Mouse (Mus musculus) B cell, adult 2 months (primary cell): ENCODE data around the gene Bpgm.

Source experiments
- DNase-seq, 2 experiments: peaks; one replicate each; pipeline ENCODE4 v3.0.0; 2022

The Bpgm gene

DNA sequence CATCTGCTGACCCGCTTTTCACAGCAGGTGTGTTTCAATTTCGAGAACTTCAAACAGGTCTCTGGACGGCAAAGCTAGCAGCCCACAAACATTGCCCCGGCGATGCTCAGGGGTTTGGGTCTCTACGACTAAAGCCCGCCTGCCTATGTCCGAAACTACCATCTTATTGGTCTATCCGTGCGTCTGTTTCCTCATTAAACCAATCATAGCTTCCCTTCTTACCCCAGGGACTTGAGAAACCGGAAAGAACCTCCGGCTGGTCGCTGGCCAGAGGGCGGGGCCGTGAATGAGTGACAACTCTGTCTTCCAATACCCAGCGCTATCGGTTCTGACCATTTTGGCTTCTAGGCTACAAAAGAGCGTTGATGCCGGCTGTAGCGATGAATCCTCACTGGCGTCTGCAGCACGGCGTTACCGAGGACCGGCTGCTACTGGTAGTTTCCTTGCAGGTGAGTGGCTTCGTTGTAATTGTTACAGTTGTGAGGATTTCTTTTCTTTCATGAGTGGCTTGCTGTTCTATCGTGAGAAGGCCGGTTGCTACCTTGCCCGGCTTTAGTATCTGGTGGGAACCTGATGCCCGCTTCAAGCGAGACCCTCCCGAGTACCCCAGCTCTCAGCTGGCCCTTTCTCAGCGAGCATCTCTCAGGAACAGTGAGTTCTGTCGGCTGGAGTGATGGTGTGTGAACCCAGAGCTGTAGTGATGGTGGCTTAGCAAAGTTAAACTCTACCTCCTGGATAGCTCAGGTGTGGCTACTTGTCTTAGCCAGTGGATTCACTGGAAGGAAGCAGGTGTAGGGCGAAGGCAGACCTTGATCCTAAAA lies at the start of gene Bpgm:
Bpgm (plus strand) TSS at position 234 of the 821 bp plus-strand sequence.
- DNase-seq, result peak; percentile 97 to 98

DNA sequence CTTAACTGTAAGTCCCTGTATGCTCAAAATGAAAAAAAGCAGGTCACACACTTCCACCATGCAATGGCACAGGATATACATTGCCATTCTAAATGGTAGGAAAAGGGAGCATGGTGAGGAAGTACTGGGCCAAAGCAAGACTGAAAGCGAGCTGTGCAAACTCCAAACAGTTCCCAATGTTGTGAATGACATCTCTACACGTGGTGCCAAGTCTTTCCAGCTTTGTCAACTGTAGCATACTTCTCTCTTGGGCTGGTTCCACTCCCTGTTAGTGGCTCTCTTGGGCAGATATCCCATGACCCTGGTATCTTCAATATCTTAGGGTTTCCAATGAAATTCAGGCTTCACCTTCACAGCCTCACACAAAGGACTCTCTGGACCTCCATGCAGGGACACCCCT lies 37.0 kb upstream of the Bpgm start:
- DNase-seq, result no peak

DNA sequence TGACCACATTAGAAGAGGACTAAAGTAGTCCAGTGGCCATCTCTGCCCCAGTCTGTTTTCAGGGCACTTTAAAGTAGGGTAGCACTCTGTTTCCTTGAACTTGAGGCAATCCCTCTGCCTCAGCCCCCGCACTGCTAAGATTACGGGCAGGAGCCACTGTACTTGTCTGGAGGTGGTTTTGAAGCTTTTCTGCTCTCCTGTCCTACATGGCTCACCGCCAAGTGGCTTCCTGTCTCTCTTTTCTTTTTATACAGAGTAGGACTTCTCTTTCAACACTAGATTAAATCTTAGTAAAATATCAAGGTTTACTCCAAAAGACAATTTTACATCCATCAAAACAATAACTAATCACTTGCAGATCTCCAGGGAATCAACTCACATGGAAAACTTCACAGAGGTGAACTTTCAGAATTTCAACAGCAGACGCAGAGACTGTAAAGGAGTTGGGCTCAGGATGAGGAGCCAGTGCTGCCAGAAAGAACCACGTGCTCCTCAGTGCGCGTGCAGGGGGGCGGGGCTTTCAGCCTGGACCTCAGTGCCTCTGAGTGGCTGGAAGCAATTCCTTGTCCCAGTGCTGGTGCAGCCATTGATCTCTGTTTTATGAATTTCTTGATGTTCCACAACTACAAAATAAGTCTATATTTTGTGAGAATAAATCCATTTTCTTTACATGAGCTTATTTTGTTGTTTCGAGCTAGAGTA lies 34.3 kb upstream of the Bpgm start:
- DNase-seq, result no peak

DNA sequence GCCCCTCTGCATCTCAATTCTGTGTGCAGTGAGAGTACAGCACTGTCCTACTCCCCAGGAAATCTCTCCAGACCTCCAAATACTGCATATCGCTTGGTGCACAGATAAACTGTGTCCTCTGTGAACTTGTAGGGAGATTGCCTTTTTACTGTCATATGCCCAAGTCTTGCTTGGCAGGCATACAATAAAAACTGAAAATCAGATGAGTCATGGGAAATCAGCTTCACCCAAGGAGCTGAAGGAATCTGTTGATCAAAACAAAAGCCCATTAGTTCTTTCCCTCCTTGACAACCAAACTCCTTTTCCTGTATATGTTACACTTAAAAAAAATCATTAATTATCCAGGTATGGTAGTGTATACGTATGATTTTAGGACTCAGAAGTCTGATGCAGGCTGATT lies 32.2 kb upstream of the Bpgm start:
- no peak for DNase-seq

DNA sequence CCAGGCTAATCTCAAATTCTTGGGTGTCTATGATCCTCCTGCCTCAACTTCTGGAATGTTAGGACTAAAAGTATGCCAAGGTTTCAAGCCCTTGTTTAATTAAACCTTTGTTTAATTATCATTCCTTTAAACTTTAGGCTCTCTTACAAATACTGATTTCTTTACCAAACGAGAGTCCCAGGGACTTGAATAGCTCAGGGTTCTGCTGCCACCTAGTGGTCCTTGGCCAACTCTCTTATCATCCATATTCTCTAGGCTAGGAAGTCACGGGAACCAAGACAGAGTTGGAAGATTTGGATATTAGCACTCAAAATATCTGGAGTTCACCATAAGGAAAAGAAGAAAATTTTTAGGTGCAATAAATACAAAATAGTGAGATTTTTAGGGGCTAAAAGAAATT lies 28.0 kb upstream of the Bpgm start:
- peak; percentile 74 to 79 for DNase-seq

DNA sequence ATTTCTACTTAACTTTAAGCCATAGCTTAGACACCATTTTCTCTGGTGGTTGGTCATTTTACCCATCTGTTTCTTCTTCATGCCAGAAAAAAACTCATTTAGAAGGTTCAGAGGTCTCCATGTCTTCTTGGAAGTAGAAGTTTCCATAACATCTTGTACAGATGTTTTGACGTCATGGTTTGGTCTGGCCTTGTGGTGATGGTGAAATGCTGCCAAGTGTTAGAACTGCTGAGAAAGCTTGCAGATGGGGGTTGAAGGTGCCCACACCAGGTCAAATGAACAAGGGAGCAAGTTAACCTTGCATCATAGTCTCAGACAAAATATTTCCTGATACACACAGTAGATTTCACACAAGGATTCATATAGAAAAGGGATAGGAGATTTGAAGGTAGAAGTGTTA lies 27.3 kb upstream of the Bpgm start:
- DNase-seq, result no peak

DNA sequence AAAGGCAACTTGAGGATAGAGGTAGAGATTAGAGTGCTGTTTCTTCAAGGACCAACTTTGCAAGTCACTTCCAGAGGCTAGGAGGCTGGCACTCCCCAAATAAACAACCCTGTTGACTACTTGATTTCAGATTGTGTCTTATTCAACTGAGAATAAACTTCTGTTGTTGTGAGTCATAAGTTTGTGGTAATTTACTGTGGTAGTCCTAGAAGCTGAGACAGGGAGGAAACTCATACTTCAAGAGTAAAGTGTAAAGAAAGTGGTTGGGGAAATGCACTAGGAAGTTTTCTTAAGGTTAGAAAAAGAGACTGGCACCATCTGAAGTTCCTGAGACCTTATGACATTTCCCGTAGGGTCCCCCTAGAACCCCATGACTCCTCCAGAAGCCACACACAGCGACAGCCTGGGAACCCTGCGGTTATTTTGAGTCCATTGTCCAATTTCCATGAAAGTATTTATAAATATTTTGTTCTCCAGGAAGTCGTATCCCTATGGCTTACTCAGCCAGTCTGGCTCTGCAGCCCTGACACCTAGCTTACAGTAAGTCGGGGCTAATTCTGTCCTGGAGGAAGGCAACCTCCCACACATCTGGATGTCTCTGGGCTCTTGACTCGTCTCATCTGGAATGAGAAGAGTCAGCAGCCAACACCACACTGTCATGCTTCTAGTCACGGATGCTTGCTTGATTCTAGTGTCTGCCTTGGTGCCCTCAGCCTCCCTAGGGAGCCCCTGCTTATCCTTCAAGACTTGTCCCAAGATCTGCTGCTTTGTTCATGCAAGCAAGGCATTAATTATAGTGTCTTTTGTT lies 22.8 kb upstream of the Bpgm start:
- DNase-seq, result no peak

DNA sequence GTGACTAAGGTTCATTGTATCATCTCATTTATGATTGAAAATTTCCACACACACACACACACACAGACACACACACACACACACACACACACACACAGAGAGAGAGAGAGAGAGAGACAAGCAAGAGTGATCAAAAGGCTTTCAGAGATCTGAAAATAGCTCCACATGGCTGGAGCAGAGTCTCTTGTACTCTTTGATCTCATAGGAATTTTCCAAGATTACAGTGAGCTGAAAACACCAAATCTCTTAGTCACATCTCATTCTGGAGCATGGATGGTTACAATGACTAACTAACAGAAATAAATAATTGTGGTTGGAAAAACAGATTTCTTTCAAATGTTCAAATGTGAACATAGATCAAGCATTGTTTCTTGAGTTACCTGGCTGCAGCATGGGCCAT lies 16.6 kb upstream of the Bpgm start:
- DNase-seq, result no peak

DNA sequence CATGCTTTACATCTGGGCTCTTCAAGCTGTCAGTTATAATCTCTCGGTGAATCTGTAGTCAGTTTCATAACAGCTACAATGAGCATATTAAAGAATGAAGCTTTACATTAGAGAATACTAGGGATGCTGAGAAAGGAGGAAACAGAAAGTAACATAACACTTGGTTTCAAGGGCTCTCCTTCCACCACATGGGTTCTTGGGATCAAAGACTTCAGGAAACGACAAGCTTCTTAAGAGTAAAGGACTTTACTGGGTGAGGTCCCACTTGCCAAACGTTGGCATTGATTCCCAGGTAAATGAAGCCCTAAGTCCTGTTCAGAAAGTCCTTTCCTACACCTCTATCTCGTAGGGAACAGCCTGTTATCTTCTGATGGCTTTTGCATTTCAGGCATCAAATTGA lies 15.4 kb upstream of the Bpgm start:
- DNase-seq, result no peak

DNA sequence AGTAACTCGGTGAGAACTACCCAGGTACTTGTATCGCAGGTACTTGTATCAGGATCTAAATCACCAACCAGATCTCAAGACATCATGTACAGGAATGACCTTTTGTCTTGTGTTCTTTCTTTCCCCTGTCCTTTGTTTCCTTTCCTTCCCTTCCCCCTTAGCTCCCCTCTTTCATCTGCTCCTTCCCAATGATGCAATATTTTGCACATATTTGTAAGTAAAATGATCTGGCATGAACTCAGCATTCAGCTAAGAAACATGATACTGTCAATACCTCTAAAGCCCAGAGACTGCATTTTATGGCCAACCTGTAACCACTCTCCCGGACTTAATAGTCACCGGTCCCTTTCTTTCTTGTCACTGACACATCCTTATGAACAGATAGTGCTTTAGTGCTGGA lies 12.4 kb upstream of the Bpgm start:
- DNase-seq, result no peak

DNA sequence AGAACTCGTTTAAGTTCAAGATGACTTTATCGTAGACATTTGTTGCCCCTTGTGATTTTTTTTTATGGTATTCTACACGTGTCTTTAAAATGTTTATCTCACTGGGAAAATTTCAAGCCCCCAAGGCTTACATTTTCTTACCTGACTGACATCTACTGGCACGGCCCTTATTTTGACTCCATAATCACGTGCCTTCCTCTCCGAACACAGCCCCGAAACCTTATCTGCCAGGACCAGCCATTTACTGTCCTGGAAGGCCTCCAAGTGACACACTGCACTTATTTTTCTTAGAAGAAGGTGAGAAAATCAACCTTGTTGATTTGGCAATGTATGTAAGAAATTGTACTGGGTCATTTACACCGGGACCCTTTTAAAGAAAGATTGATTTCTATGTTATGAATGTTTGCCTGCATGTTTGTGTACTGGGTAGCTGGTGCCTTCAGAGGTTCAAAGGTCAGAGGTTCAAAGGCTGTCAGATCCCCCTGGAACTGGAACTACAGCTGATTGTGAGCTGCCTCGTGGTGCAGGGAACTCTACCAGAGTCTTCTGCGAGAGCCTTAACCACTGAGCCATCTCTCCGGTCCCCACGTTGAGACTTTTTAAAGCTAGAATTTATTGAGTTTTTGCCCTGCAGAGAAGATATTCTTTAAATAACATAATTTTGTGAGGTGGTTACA lies 4.4 kb upstream of the Bpgm start:
- DNase-seq, result no peak

DNA sequence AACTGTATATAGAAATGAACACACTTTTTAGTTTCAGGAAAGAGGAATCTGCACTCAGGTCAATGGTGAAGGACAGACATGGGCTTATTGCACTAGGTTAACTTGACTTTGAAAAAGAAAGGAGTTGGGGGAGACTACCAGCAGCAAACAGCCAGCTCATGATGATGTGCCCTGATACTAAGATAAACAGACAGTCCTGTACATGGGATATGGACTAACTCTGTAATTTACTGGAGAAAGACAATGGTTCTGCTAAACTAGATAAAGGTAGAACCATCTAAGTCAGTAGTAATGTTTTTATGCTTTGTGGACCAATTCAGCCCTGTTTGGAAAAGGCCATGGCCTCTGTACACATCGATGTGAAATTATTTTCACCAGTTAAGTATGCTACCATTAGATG lies 2.7 kb upstream of the Bpgm start:
- DNase-seq, result no peak

DNA sequence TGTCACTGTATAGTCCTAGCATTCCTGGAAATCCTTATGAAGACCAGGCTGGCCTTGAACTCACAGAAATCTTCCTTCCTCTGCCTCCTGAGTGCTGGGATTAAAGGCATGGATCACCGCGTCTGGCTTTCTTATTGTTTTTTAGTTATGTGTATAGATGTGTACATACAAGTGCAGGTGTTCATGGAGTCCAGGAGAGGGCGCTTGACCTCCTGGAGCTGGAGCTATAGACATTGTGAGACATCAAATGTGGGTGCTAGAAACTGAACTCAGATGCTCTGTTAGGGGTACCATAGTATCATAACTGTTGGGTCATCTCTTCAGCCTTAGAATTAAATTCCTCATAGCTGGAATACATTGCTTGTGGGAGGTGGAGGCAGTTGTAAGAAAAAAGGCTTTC lies 2.0 kb upstream of the Bpgm start:
- DNase-seq, result peak; percentile 15 to 17

DNA sequence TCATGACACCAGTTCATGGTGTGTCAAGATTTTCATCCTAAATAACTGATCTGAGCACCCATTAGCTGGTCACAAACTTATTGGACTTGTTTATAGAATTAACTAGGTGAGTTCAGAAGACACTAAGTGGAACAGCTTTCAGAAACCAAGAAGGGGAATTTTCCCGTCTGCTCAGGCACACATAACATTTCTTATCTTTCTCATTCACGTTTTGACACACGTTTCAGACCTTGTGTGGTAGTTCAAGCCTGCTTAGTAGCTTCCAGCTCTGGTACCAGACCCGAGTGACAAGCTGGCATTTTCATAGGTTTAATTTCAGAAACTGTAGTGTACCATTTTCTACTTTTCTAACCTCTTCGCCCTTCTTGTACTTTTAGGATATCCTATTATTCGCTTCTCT lies 616 bp upstream of the Bpgm start:
- DNase-seq, result peak; percentile 8 to 20

DNA sequence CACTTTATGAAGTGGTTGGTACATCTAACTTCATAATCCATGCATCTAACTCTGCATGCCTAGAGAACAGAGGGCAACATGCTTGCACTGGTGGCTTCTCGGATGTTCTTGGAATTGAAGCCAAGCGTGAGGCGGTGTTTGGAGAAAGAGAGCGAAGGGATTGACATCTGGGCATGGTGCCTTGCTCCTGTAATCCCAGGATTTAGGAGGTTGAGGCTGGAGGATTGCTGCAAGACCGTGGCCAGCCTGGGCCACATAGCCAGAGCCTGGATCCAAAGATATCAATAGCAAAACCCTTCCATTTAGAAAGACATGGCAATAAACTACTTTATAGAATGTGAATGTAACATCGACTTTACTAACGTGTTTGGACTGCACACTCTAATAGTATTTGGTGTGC lies 2.0 kb downstream of the Bpgm start:
- DNase-seq, result no peak

DNA sequence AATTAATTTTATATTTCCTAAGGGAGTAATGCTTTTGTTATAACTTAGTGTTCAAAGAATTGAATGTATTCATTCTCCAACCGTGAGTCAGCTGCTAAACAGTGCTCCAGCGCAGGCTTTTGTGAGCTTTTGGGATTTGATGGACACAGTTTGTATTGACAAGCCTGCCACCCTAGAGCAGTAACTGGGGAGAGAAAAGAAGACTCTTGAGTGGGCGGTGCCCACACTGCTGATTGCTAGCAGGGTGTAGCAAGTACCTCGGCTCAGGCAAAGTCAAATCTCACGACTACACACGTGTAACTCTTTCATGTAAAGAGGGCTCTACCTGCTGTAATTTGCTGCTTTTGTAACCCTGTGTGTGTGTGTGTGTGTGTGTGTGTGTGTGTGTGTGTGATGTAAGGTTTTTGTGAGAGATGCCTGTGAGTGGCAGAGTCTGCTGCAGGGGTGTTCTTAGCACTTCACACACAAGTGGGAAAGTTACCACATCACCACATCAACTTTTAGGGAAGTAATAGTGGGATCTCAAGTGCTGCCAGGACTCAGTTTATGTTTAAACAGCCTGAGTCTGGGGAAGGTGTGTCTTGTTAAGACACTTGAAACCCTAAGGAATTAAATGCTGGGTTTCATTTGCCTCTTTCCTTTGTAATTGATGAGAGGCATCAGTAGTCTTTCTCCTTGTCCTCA lies 2.8 kb downstream of the Bpgm start:
- peak; percentile 7 to 10 for DNase-seq

DNA sequence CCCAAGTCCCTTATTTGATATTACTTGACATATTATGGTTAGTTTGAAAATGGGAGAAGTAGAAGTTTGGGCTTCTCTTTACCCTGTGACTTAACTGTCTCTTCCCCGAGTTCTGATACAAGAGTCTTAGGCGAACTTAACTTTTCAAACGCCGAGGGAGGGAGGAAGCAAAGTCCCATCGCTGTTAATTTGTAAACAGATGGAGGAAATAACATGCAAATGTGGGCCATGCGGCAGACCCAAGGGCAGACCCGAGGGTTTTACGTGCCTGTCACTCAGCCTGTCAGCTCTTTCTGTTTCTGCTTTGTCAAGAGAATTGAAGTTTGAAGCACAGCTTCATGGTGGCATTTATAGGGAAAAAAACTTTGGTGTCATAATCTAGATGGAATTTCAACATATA lies 3.5 kb downstream of the Bpgm start:
- DNase-seq, result peak; percentile 17 to 28

DNA sequence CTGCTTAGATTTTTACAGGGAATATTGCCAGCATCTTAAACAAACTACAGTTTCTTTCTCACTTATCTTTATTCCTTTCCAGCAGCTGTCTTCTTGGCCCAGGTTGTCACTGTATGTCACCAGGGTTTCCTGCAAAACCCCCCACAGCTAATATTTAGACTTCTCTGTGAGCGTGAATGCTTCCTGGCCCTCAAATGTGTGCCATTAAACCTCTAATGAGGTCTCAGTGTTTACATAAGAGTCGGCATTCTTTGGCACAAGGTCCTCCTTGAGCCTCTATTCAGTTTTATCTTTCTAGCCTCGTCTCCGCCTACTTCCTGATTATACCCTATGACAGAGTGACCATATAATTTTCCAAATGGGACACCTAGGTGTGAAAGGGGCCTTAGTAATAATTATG lies 4.7 kb downstream of the Bpgm start:
- DNase-seq, result no peak

DNA sequence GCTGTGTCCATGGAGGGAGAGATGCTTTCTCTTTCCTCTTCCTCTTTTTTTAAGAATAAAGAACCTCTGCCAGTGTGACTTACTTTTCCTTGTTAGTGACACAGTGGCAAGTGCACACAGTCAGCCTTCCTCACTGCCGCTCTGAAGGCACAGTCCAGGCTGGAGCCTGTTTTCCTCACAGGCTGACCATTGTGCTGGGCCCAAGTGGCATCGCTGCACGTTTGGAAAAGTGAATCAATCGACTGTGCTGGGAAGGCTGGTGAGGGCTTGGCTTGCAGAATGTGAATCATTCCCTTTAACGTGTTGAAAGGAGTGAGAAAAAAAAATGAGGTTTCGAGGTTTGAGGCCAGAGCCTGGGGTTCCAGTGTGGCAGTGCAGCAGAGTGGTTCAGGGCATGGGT lies 5.3 kb downstream of the Bpgm start:
- DNase-seq, result no peak

DNA sequence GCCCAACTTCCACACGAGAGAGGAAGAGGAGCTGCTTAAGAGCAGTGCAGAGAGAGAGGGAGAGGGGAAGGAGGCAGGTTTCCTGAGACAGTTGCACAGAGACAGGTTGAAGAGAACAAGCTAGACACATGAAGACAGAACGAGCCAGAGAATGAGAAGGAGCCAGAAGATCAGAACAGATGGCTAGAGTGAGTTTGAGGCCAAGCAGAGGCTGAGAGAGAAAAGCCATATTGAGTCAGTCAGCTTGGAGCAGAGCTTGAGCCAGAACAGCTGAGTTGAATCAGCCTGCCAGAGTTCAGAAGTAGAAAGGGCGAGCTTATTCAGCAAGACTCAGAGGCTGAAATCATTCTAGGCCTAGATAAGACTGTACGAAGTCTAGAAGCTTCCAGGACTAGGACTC lies 6.8 kb downstream of the Bpgm start:
- no peak for DNase-seq

DNA sequence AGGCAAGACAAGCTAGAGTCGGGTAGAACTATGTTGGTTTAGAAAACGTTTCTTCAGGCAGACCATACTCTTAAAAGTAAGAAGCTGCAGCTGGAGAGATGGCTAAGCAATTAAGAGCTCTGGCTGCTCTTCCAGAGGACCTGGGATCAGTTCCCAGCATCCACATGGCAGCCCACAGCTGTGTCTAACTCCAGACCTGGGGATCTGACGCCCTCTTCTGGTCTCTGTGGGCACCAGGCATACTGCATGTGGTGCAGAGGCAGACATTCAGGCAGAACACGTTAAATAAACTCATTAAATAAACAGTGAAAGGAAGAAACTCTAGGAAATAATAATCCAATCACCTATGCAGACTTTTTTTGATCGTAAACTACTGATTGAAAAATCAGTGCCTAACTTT lies 7.4 kb downstream of the Bpgm start:
- no peak for DNase-seq

DNA sequence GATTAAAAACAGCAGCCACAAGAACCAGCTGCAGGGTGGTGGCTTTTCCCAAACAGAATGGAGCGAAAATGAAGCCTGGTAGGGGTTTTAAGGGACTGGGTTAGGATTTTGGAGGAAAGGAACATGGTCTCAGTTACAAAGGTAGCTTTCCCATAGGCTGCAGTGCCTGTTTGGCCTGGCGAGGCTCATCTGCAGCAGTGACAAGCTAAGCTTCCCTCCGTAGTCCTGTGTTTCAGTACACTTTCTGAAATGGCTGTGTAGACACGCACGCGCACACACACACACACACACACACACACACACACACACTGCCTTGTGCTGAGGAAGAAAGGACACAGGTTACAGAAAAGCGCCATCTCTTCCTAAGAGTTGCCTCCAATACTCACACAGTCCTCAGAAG lies 7.8 kb downstream of the Bpgm start:
- DNase-seq, result no peak
